Comparison of ENCODE assay signal across 8 mouse cellular contexts in the genomic region with DNA sequence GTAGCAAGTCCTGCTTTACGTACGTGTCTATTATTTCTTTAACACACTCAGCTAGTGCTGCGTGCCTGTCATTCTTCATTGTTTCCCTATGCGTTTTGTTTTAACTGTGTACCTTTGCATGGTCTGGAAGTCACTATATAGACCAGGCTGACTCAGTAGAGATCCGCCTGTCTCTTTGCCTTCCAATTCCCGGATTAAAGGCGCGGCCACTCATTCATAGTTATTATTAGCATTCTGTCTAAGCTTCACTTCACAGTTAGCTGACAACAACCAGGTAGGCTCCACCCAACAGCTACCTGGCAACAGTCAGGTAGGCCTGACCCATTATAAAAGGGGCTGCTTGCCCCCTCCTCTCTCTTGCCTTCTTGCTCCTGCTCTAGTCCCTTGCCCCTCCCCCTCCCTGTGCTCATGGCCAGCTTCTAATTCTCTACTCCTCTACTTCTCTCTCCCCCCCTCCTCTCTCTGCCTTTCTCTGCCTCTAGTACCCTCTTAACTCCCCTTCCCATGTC. TPM values are rescaled to one million over a fixed set of nuclear protein-coding genes. Genes with fewer than 3 reads are reported as not detected.
DNase-seq lines count a peak whose midpoint lies in the region; ATAC-seq and TF ChIP-seq lines count a peak whose summit lies in the region.

No protein-coding gene starts in this region.

- peak overlapping the region; percentile 86 for H3K4me2 ChIP-seq in embryonic facial prominence, embryonic 11.5 days (ENCODE audit: low read depth, low read length)

- no peak for DNase-seq in liver, adult 2 months (ENCODE audit: extremely low read depth, low read depth, low spot score)
- DNase-seq in liver = no peak
- DNase-seq in embryonic facial prominence, embryonic 11.5 days (ENCODE audit: low spot score) = peak; percentile 31
- DNase-seq in hindbrain, embryonic 10.5 days (ENCODE audit: low spot score) = no peak
- no peak for DNase-seq in spleen, postnatal 36 days (ENCODE audit: low spot score in 2 of 2)
- DNase-seq in ovary, postnatal 14 days (ENCODE audit: low spot score) = no peak

- peak overlapping the region; percentile 38 for H3K27ac ChIP-seq in liver, adult 2 months (replicated peaks; ENCODE audit: insufficient read depth, low read depth, low read length)
- H3K27ac ChIP-seq in embryonic facial prominence, embryonic 11.5 days (replicated peaks; ENCODE audit: low read depth, low read length) = no peak overlapping the region
- H3K27ac ChIP-seq in hindbrain, embryonic 10.5 days = peak overlapping the region; percentile 97

- H3K9me3 ChIP-seq in embryonic facial prominence, embryonic 11.5 days (replicated peaks; ENCODE audit: control insufficient read depth, low read length) = no peaks in the 10 kb centered on the region
- H3K9me3 ChIP-seq in hindbrain, embryonic 10.5 days = no peaks in the 10 kb centered on the region
- H3K9me3 ChIP-seq in megakaryocyte, embryonic 14.5 days = no peaks in the 10 kb centered on the region

- WGBS in liver, adult 2 months = 2% methylated on average over 8 of the region's 8 CpGs
- 1% methylated on average over 8 of the region's 8 CpGs for WGBS in embryonic facial prominence, embryonic 11.5 days
- WGBS in hindbrain, embryonic 10.5 days = 4% methylated on average over 8 of the region's 8 CpGs

- H3K36me3 ChIP-seq in liver, adult 2 months (ENCODE audit: control insufficient read depth, insufficient read depth, low read length) = no peaks in the 10 kb centered on the region
- peaks cover 12% of the 10 kb centered on the region for H3K36me3 ChIP-seq in embryonic facial prominence, embryonic 11.5 days (replicated peaks; ENCODE audit: control insufficient read depth, insufficient read depth, low read depth, low read length)
- H3K36me3 ChIP-seq in hindbrain, embryonic 10.5 days = peaks cover 31% of the 10 kb centered on the region
- peaks cover 70% of the 10 kb centered on the region for H3K36me3 ChIP-seq in megakaryocyte, embryonic 14.5 days (replicated peaks; ENCODE audit: low read length)

- no peak for TF ChIP-seq CTCF in liver, adult 2 months (IDR thresholded peaks at IDR 0.05; ENCODE audit: low read depth, low read length)

- peak overlapping the region; percentile 63 for H3K9ac ChIP-seq in liver, adult 2 months (ENCODE audit: low read depth, low read length)
- peak overlapping the region; percentile 93 for H3K9ac ChIP-seq in embryonic facial prominence, embryonic 11.5 days (replicated peaks; ENCODE audit: low read length)

- no peaks in the 10 kb centered on the region for H3K27me3 ChIP-seq in liver, adult 2 months (ENCODE audit: control insufficient read depth, insufficient read depth, low read length)
- H3K27me3 ChIP-seq in embryonic facial prominence, embryonic 11.5 days (ENCODE audit: control insufficient read depth, insufficient read depth, low read length) = no peaks in the 10 kb centered on the region
- no peaks in the 10 kb centered on the region for H3K27me3 ChIP-seq in hindbrain, embryonic 10.5 days (ENCODE audit: insufficient read depth, poor library complexity, severe bottlenecking)
- no peaks in the 10 kb centered on the region for H3K27me3 ChIP-seq in megakaryocyte, embryonic 14.5 days (replicated peaks)

- peaks cover 2% of the 10 kb centered on the region; the same call in 1 of the 2 replicates for H3K4me1 ChIP-seq in liver, adult 2 months (ENCODE audit: control insufficient read depth, insufficient read depth, low read length)
- no peaks in the 10 kb centered on the region for H3K4me1 ChIP-seq in embryonic facial prominence, embryonic 11.5 days (ENCODE audit: control insufficient read depth, insufficient read depth, low read length)
- H3K4me1 ChIP-seq in hindbrain, embryonic 10.5 days (replicated peaks) = peaks cover 51% of the 10 kb centered on the region
- peaks cover 51% of the 10 kb centered on the region for H3K4me1 ChIP-seq in megakaryocyte, embryonic 14.5 days

- peak overlapping the region; percentile 38 for H3K4me3 ChIP-seq in liver, adult 2 months (ENCODE audit: insufficient read depth, low read depth, low read length)
- peak overlapping the region; percentile 87 for H3K4me3 ChIP-seq in embryonic facial prominence, embryonic 11.5 days (ENCODE audit: low read depth, low read length)
- peak overlapping the region; percentile 83 for H3K4me3 ChIP-seq in hindbrain, embryonic 10.5 days
- H3K4me3 ChIP-seq in megakaryocyte, embryonic 14.5 days (replicated peaks) = peak overlapping the region; percentile 98

- peak; percentile 50 for ATAC-seq in embryonic facial prominence, embryonic 11.5 days (replicated peaks; ENCODE audit: insufficient number of reproducible peaks, low FRiP score, low TSS enrichment, low read depth)
- ATAC-seq in activated CD4-positive, CD25-positive, alpha-beta regulatory T cell, adult 4 months = no peak

- no peak for TF ChIP-seq POLR2A in liver, adult 2 months (IDR thresholded peaks at IDR 0.05; ENCODE audit: extremely low read depth, insufficient read depth, low read length)

- H3K79me2 ChIP-seq in liver, adult 2 months (ENCODE audit: control insufficient read depth, insufficient read depth, low read length) = no peaks in the 10 kb centered on the region

RNA-seq across cellular contexts. Expression of a gene that starts 0.3 kb away (rescaled TPM):
- 4.0 and 4.9 TPM in 2 replicates for total RNA-seq in liver, adult 2 months (2014; rRNA removed)
- 19.4 and 22.0 TPM in 2 replicates for polyA plus RNA-seq in liver, adult 2 months (2012; rRNA removed)
- 60.7 and 68.3 TPM in 2 replicates for polyA plus RNA-seq in embryonic facial prominence, embryonic 11.5 days (2014; fragmentation: Nextera tagmentation; extraction: Ambion mirVana)
- polyA plus RNA-seq in hindbrain, embryonic 10.5 days (2016; fragmentation: Nextera tagmentation; extraction: Ambion mirVana) = 70.0 and 70.1 TPM in 2 replicates
- 66.7 and 124 TPM in 2 replicates for polyA plus RNA-seq in megakaryocyte, embryonic 14.5 days (2012; ENCODE audit: insufficient read depth, low replicate concordance)
- polyA plus RNA-seq in activated CD4-positive, CD25-positive, alpha-beta regulatory T cell, adult 4 months (2017; shearing (Covaris generic)) = 1 to 10 TPM; 2.5 to 2.6 TPM

RNA-seq across cellular contexts. Expression of a gene that starts 9.4 kb away (rescaled TPM):
- 7.2 and 10.5 TPM in 2 replicates for total RNA-seq in liver, adult 2 months (2014; rRNA removed)
- polyA plus RNA-seq in liver, adult 2 months (2012; rRNA removed) = 19.1 and 20.5 TPM in 2 replicates
- 25.4 and 30.7 TPM in 2 replicates for polyA plus RNA-seq in embryonic facial prominence, embryonic 11.5 days (2014; fragmentation: Nextera tagmentation; extraction: Ambion mirVana)
- polyA plus RNA-seq in hindbrain, embryonic 10.5 days (2016; fragmentation: Nextera tagmentation; extraction: Ambion mirVana) = 27.0 and 35.1 TPM in 2 replicates
- 138 and 337 TPM in 2 replicates for polyA plus RNA-seq in megakaryocyte, embryonic 14.5 days (2012; ENCODE audit: insufficient read depth, low replicate concordance)
- polyA plus RNA-seq in activated CD4-positive, CD25-positive, alpha-beta regulatory T cell, adult 4 months (2017; shearing (Covaris generic)) = 10 to 100 TPM; 17.4 to 25.2 TPM

RNA-seq across cellular contexts. Expression of a gene that starts 13.1 kb away (rescaled TPM):
- not detected in 2 replicates for total RNA-seq in liver, adult 2 months (2014; rRNA removed)
- polyA plus RNA-seq in liver, adult 2 months (2012; rRNA removed) = not detected in 2 replicates
- polyA plus RNA-seq in embryonic facial prominence, embryonic 11.5 days (2014; fragmentation: Nextera tagmentation; extraction: Ambion mirVana) = 0.21 and 0.49 TPM in 2 replicates
- 0.64 and 0.90 TPM in 2 replicates for polyA plus RNA-seq in hindbrain, embryonic 10.5 days (2016; fragmentation: Nextera tagmentation; extraction: Ambion mirVana)
- 0.30 TPM in 1 of 2 replicates, not detected in the other for polyA plus RNA-seq in megakaryocyte, embryonic 14.5 days (2012; ENCODE audit: insufficient read depth, low replicate concordance)
- not detected for polyA plus RNA-seq in activated CD4-positive, CD25-positive, alpha-beta regulatory T cell, adult 4 months (2017; shearing (Covaris generic))

RNA-seq across cellular contexts. Expression of a gene that starts 22.1 kb away (rescaled TPM):
- 0.74 and 1.6 TPM in 2 replicates for total RNA-seq in liver, adult 2 months (2014; rRNA removed)
- polyA plus RNA-seq in liver, adult 2 months (2012; rRNA removed) = 1.1 and 2.4 TPM in 2 replicates
- not detected in 2 replicates for polyA plus RNA-seq in embryonic facial prominence, embryonic 11.5 days (2014; fragmentation: Nextera tagmentation; extraction: Ambion mirVana)
- polyA plus RNA-seq in hindbrain, embryonic 10.5 days (2016; fragmentation: Nextera tagmentation; extraction: Ambion mirVana) = 0.09 TPM in 1 of 2 replicates, not detected in the other
- polyA plus RNA-seq in megakaryocyte, embryonic 14.5 days (2012; ENCODE audit: insufficient read depth, low replicate concordance) = 1.7 and 3.7 TPM in 2 replicates
- not detected for polyA plus RNA-seq in activated CD4-positive, CD25-positive, alpha-beta regulatory T cell, adult 4 months (2017; shearing (Covaris generic))

RNA-seq across cellular contexts. Expression of a gene that starts 22.6 kb away (rescaled TPM):
- total RNA-seq in liver, adult 2 months (2014; rRNA removed) = 2.5 and 3.0 TPM in 2 replicates
- polyA plus RNA-seq in liver, adult 2 months (2012; rRNA removed) = 13.9 and 16.3 TPM in 2 replicates
- 72.8 and 81.4 TPM in 2 replicates for polyA plus RNA-seq in embryonic facial prominence, embryonic 11.5 days (2014; fragmentation: Nextera tagmentation; extraction: Ambion mirVana)
- 125 and 130 TPM in 2 replicates for polyA plus RNA-seq in hindbrain, embryonic 10.5 days (2016; fragmentation: Nextera tagmentation; extraction: Ambion mirVana)
- polyA plus RNA-seq in megakaryocyte, embryonic 14.5 days (2012; ENCODE audit: insufficient read depth, low replicate concordance) = 46.0 and 68.7 TPM in 2 replicates
- 10 to 100 TPM; 16.9 to 20.1 TPM for polyA plus RNA-seq in activated CD4-positive, CD25-positive, alpha-beta regulatory T cell, adult 4 months (2017; shearing (Covaris generic))

Comparison
In these comparisons a context has a peak if more than half of its experiments do, and no peak if none do; other contexts are left out.
1. H3K4me3 ChIP-seq: peak in every context shown above with its lines; median percentile 98 in megakaryocyte, embryonic 14.5 days; 87 in embryonic facial prominence, embryonic 11.5 days; 83 in hindbrain, embryonic 10.5 days; 38 in liver, adult 2 months.